Mouse (Mus musculus): Measurements from ENCODE around the gene Agtpbp1.

GRCm38 (mm10) chr13:59453045-59453444 is 132.0 kb downstream of the Agtpbp1 start:
- TF ChIP-seq CTCF (IDR thresholded peaks at IDR 0.05; ENCODE audit: borderline replicate concordance, control insufficient read depth, extremely low read depth, insufficient read depth, low read length, poor library complexity): no peak
- TF ChIP-seq POLR2A (IDR thresholded peaks at IDR 0.05; ENCODE audit: control insufficient read depth, extremely low read depth, insufficient read depth, low read length, poor library complexity): no peak
